8 mouse cellular contexts compared by ENCODE assay signal in the genomic region with DNA sequence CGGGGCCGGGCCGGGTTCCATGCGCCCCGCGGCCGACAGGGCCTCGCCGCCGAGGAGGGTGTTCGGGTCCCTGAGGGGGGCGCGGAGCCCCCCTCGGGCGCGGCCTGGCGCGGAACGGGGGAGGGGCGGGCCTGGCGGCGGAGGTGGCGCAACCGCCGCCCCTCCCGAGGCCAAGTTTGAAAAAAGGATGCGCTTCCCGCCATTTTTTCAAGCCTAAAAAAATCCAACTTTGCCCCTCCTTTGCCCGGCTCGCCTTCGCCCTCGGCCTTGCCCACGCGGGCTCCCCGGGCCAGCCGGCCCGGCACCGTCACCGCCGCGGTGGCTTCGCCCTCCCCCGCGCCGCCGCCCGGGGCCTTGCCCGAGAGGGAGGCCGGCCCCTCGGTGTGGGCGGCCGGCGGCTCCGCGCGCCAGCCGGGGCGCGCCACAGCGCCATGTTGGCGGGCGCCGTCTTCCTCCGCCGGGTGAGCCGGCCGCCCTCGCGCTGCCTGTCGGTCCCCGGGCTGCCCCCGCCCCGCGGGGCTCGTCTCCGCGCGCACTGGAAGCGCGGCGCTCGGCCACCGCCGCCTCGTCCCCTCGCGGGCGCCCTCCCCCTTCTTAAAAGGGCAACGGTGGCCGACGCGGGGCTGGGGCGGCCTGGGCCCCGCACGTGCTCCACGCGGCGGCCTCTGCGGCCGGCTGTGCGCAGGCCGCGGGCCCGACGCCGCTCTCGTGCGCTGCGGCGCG. TPM values are rescaled to one million over a fixed set of nuclear protein-coding genes. Genes with fewer than 3 reads are reported as not detected.
DNase-seq lines count a peak whose midpoint lies in the region; ATAC-seq lines count a peak whose summit lies in the region.

No protein-coding gene starts in this region.

- H3K9ac ChIP-seq in hindbrain, embryonic 13.5 days: peak overlapping the region; percentile 95

- peak overlapping the region; percentile 98 for H3K27ac ChIP-seq in hindbrain, embryonic 13.5 days

- H3K4me3 ChIP-seq in hindbrain, embryonic 13.5 days: peak overlapping the region; percentile 90

- peak; percentile 16; the same call in 1 of the 2 replicates for ATAC-seq in hindbrain, embryonic 13.5 days (ENCODE audit: low FRiP score)

- H3K9me3 ChIP-seq in hindbrain, embryonic 13.5 days: no peaks in the 10 kb centered on the region

- H3K4me1 ChIP-seq in hindbrain, embryonic 13.5 days (replicated peaks): peaks cover 34% of the 10 kb centered on the region

- peak; percentile 78 for DNase-seq in MN1 (ENCODE audit: low spot score)
- DNase-seq in cerebellum, adult 9-10 months: peak; percentile 75
- DNase-seq in frontal cortex, postnatal 25 days (ENCODE audit: low spot score in 2 of 2): peak; percentile 52 to 55
- peak; percentile 76 for DNase-seq in layer of hippocampus, postnatal 36 days
- DNase-seq in lung, postnatal 14 days: peak; percentile 73
- peak; percentile 93 for DNase-seq in retina, postnatal 1 day
- peak; percentile 73 to 79 for DNase-seq in thymus, postnatal 36 days

- no peaks in the 10 kb centered on the region for H3K36me3 ChIP-seq in hindbrain, embryonic 13.5 days

- no peaks in the 10 kb centered on the region for H3K27me3 ChIP-seq in hindbrain, embryonic 13.5 days

- peak overlapping the region; percentile 89 for H3K4me2 ChIP-seq in hindbrain, embryonic 13.5 days

- under 1% methylated on average over 86 of the region's 111 CpGs for WGBS in hindbrain, embryonic 13.5 days

RNA-seq across cellular contexts. Expression of a gene that starts 1.2 kb away (rescaled TPM):
- polyA plus RNA-seq in hindbrain, embryonic 13.5 days (2015; fragmentation: Nextera tagmentation; extraction: Ambion mirVana): 97.0 and 104 TPM in 2 replicates
- 10 to 100 TPM; 50.2 to 55.6 TPM for total RNA-seq in layer of hippocampus, postnatal 36 days (2021)

RNA-seq across cellular contexts. Expression of a gene that starts 37.1 kb away (rescaled TPM):
- polyA plus RNA-seq in hindbrain, embryonic 13.5 days (2015; fragmentation: Nextera tagmentation; extraction: Ambion mirVana): 64.7 and 67.5 TPM in 2 replicates
- 10 to 100 TPM; 16.1 to 19.0 TPM for total RNA-seq in layer of hippocampus, postnatal 36 days (2021)

RNA-seq across cellular contexts. Expression of a gene that starts 38.6 kb away (rescaled TPM):
- 0.22 and 0.62 TPM in 2 replicates for polyA plus RNA-seq in hindbrain, embryonic 13.5 days (2015; fragmentation: Nextera tagmentation; extraction: Ambion mirVana)
- total RNA-seq in layer of hippocampus, postnatal 36 days (2021): not detected

Comparison
In these comparisons a context has a peak if more than half of its experiments do, and no peak if none do; other contexts are left out.
1. Peak in every context shown above with its lines: DNase-seq, ATAC-seq, H3K4me3 ChIP-seq and H3K27ac ChIP-seq.